Mouse (Mus musculus) neural tube, embryonic 14.5 days (tissue): ENCODE measurements at regions not wholly inside any gene's neighbourhood (a gene's known extent, or its start where the extent isn't known, plus 50 kb on each side); places are given as distances from the start of the nearest gene placed in this dataset.

Source experiments
- ATAC-seq: fragments of 200-750 bp; cut with Nextera tagmentation; 2 replicates; pipeline ENCODE4 v1.8.0; 2017; ENCODE audit warnings: low read depth, mild to moderate bottlenecking, moderate TSS enrichment, moderate library complexity
- H3K27ac ChIP-seq: fragments of 300-500 bp; sonication (generic); 2 replicates; pipeline ENCODE4 v1.5.1; 2014; ENCODE audit warnings: low read depth, mild to moderate bottlenecking, control low read depth, low read length, moderate library complexity, mixed read lengths
- H3K27me3 ChIP-seq: fragments of 300-500 bp; sonication (generic); 2 replicates; pipeline ENCODE4 v1.6.1; 2014; ENCODE audit warnings: low read length; ENCODE audit not compliant: control insufficient read depth, insufficient read depth
- H3K36me3 ChIP-seq: fragments of 300-500 bp; sonication (generic); 2 replicates; pipeline ENCODE4 v1.6.1; 2014; ENCODE audit warnings: low read length, mixed read lengths; ENCODE audit not compliant: control insufficient read depth, insufficient read depth
- H3K4me1 ChIP-seq: fragments of 300-500 bp; sonication (generic); 2 replicates; pipeline ENCODE4 v1.6.1; 2014; ENCODE audit warnings: low read length; ENCODE audit not compliant: control insufficient read depth, insufficient read depth
- H3K4me2 ChIP-seq: fragments of 300-500 bp; sonication (generic); 2 replicates; pipeline ENCODE4 v1.6.1; 2014; ENCODE audit warnings: mild to moderate bottlenecking, low read depth, low read length, control low read depth
- H3K4me3 ChIP-seq: fragments of 300-500 bp; sonication (generic); 2 replicates; pipeline ENCODE4 v1.5.1; 2014; ENCODE audit warnings: low read depth, low read length, control low read depth, mixed read lengths
- H3K9ac ChIP-seq: fragments of 300-500 bp; sonication (generic); replicated peaks from 2 replicates; pipeline ENCODE4 v1.6.1; 2014; ENCODE audit warnings: low read depth, mild to moderate bottlenecking, control low read depth, low read length, mixed read lengths
- H3K9me3 ChIP-seq: fragments of 300-500 bp; sonication (generic); 2 replicates; pipeline ENCODE4 v1.6.1; 2016; ENCODE audit warnings: low read length; ENCODE audit not compliant: control insufficient read depth
- WGBS: fragments of 180-500 bp; shearing (Covaris S2); extraction: QIAGEN DNeasy Blood & Tissue Kit; methylation state at CpG from one replicate; pipeline ENCODE4 v1.1.7; 2014; 5-methylcytosine and 5-hydroxymethylcytosine counted together

GRCm38 (mm10) chr6:81660478-81661395 is 262.7 kb upstream of the Gcfc2 start:
- Histone ChIP-seq H3K4me3 (no peak overlapping the region), H3K9me3 (no peaks in the 10 kb centered on the region), H3K4me1 (no peaks in the 10 kb centered on the region), H3K9ac (0 out of 2 replicates have a peak overlapping the region, but pooled peaks have one; percentile 1), H3K4me2 (0 out of 2 replicates have a peak overlapping the region, but pooled peaks have one; percentile 16), H3K36me3 (no peaks in the 10 kb centered on the region), H3K27ac (peak overlapping the region; percentile 34; the same call in 1 of the 2 replicates), H3K27me3 (no peaks in the 10 kb centered on the region)
- 26% methylated on average over 17 of the region's 17 CpGs for WGBS
- ATAC-seq = peak; percentile 89

DNA sequence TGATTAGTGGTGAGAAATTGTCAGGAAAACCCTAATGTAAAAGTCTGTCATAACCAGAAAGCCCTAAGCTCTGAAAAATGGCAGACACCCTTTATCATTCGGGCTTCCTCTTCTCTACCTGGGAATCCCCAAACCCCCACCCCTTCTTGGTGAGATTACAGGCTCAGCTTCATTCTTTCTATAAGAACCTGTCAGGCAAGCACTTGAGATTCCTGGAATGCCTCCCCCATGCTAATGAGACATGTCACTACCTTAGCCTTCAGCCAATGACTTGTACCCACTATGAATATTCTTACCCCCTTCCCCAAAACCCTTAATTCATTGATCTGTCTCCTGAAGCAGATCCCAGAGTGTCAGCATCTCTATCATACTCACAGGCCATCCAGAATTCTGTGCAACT is 254.5 kb upstream of the Gcfc2 start:
- ATAC-seq = no peak
- Histone ChIP-seq H3K27me3 (no peaks in the 10 kb centered on the region), H3K36me3 (no peaks in the 10 kb centered on the region), H3K4me3 (no peak overlapping the region), H3K4me2 (no peak overlapping the region), H3K4me1 (no peaks in the 10 kb centered on the region), H3K9ac (no peak overlapping the region), H3K9me3 (no peaks in the 10 kb centered on the region), H3K27ac (no peak overlapping the region)
- 85% methylated on average over 1 of the region's 1 CpGs for WGBS

DNA sequence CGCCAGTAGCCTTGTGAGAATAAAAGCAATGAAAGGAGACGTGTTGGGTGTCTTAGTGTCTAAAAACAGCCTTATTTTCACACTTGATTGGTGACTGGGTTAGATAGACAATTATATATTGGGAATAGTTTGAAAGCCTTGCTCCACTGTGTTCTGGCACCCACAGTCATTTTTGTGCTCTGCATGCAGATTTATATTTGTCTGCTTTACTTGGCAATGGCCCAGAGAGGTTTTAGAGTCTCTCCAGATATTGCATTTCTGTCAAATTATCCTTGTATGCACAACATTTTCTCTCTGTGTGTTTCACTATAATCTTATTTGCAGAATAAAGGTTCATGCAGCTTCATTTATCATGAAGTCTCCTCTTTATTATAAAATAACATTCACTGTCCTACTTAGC is 250.2 kb upstream of the Gcfc2 start:
- Histone ChIP-seq H3K27me3 (no peaks in the 10 kb centered on the region), H3K4me3 (no peak overlapping the region), H3K4me2 (no peak overlapping the region), H3K4me1 (no peaks in the 10 kb centered on the region), H3K9ac (no peak overlapping the region), H3K27ac (no peak overlapping the region), H3K36me3 (no peaks in the 10 kb centered on the region), H3K9me3 (no peaks in the 10 kb centered on the region)
- ATAC-seq = no peak
- 59% methylated on average over 2 of the region's 2 CpGs for WGBS

GRCm38 (mm10) chr6:81697284-81697683 is 226.2 kb upstream of the Gcfc2 start:
- ATAC-seq = no peak
- H3K27ac ChIP-seq = no peak overlapping the region
- no peaks in the 10 kb centered on the region for H3K36me3 ChIP-seq
- no peak overlapping the region for H3K9ac ChIP-seq
- H3K4me1 ChIP-seq = no peaks in the 10 kb centered on the region
- H3K4me3 ChIP-seq = no peak overlapping the region
- no peaks in the 10 kb centered on the region for H3K9me3 ChIP-seq
- no peak overlapping the region for H3K4me2 ChIP-seq
- H3K27me3 ChIP-seq = no peaks in the 10 kb centered on the region
- 59% methylated on average over 7 of the region's 7 CpGs for WGBS

DNA sequence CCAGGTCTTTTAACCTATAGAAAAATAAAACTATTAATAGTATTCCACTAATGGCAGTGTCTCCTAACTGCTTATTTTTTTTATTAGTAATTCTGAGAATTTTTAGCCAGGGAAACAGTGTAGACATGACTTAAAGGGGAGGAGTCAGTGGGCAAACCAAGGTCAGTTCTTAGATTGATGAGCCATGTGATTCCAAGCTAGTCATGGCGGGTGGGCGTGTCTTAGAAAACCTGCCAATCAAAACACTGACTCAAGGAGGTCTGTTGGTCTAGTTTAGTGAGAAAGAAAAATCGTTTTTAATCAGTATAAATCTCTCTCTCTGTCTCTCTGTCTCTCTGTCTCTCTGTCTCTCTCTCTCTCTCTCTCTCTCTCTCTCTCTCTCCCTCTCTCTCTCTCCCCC is 225.3 kb upstream of the Gcfc2 start:
- no peaks in the 10 kb centered on the region for H3K4me1 ChIP-seq
- H3K36me3 ChIP-seq = no peaks in the 10 kb centered on the region
- H3K9me3 ChIP-seq = no peaks in the 10 kb centered on the region
- H3K4me3 ChIP-seq = no peak overlapping the region
- ATAC-seq = no peak
- 86% methylated on average over 3 of the region's 3 CpGs for WGBS
- H3K27ac ChIP-seq = no peak overlapping the region
- H3K4me2 ChIP-seq = no peak overlapping the region
- no peaks in the 10 kb centered on the region for H3K27me3 ChIP-seq
- H3K9ac ChIP-seq = no peak overlapping the region

GRCm38 (mm10) chr6:81714867-81715266 is 208.6 kb upstream of the Gcfc2 start:
- Histone ChIP-seq H3K36me3 (no peaks in the 10 kb centered on the region), H3K9me3 (no peaks in the 10 kb centered on the region), H3K27me3 (no peaks in the 10 kb centered on the region), H3K4me3 (no peak overlapping the region), H3K9ac (no peak overlapping the region), H3K4me1 (no peaks in the 10 kb centered on the region), H3K4me2 (no peak overlapping the region), H3K27ac (no peak overlapping the region)
- 52% methylated on average over 3 of the region's 3 CpGs for WGBS
- no peak for ATAC-seq

- Histone ChIP-seq H3K4me1 (no peaks in the 10 kb centered on the region), H3K4me3 (no peak overlapping the region), H3K27ac (no peak overlapping the region), H3K36me3 (no peaks in the 10 kb centered on the region), H3K4me2 (no peak overlapping the region), H3K27me3 (no peaks in the 10 kb centered on the region), H3K9ac (no peak overlapping the region), H3K9me3 (no peaks in the 10 kb centered on the region)
- 80% methylated on average over 5 of the region's 5 CpGs for WGBS
- ATAC-seq = no peak
These were observed 207.1 kb upstream of the Gcfc2 start for GRCm38 (mm10) chr6:81716371-81716770.

GRCm38 (mm10) chr6:81724601-81725545 is 198.6 kb upstream of the Gcfc2 start:
- Histone ChIP-seq H3K4me2 (no peak overlapping the region), H3K27me3 (no peaks in the 10 kb centered on the region), H3K27ac (no peak overlapping the region), H3K4me3 (no peak overlapping the region), H3K9ac (no peak overlapping the region), H3K9me3 (no peaks in the 10 kb centered on the region), H3K36me3 (no peaks in the 10 kb centered on the region), H3K4me1 (no peaks in the 10 kb centered on the region)
- WGBS = 27% methylated on average over 4 of the region's 4 CpGs
- ATAC-seq = peak; percentile 84

DNA sequence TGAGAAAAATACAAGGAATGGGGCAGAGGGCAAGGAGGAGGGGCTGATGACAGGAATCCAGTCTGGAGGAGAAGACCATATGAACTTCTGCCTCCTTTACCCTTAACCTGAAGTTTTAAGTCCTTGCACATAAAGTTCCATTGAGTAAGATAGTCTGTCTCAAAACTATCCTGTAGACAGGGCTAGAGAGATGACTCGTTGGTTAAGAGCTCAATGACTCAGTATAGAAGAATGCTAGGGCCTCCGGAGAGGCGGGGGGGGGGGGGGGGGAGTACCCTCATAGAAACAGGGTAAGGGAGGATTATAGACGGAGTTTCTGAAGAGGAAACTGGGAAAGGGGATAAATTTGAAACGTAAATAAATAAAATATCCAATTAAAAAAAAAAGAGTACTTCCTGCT is 191.8 kb upstream of the Gcfc2 start:
- H3K9ac ChIP-seq = no peak overlapping the region
- H3K27me3 ChIP-seq = no peaks in the 10 kb centered on the region
- no peaks in the 10 kb centered on the region for H3K9me3 ChIP-seq
- no peak for ATAC-seq
- H3K4me3 ChIP-seq = no peak overlapping the region
- H3K4me1 ChIP-seq = no peaks in the 10 kb centered on the region
- no peak overlapping the region for H3K4me2 ChIP-seq
- H3K36me3 ChIP-seq = no peaks in the 10 kb centered on the region
- 77% methylated on average over 5 of the region's 5 CpGs for WGBS
- no peak overlapping the region for H3K27ac ChIP-seq
